Mouse (Mus musculus): ENCODE data around the gene Snapin. TPM values are rescaled to one million over a fixed set of nuclear protein-coding genes. Genes with fewer than 3 reads are reported as not detected.

The Snapin gene
- total and polyA plus RNA-seq, 2 experiments from 2014 or later, result 59.2 to 85.5 TPM

GRCm38 (mm10) chr3:90462579-90462978 lies 28.3 kb downstream of the Snapin start:
- Histone ChIP-seq H3K27me3 (ENCODE audit: control insufficient read depth, insufficient read depth, low read length) (peaks cover 17% of the 10 kb centered on the region), H3K27ac (ENCODE audit: low read depth) (no peak overlapping the region), H3K9ac (replicated peaks; ENCODE audit: low read depth, low read length) (peak overlapping the region; percentile 13; the same call in 1 of the 2 replicates), H3K4me1 (ENCODE audit: control insufficient read depth, insufficient read depth) (no peaks in the 10 kb centered on the region), H3K4me2 (ENCODE audit: low read depth, low read length) (peak overlapping the region; percentile 82), H3K9me3 (replicated peaks; ENCODE audit: control insufficient read depth, low read length) (no peaks in the 10 kb centered on the region), H3K36me3 (replicated peaks; ENCODE audit: control insufficient read depth, insufficient read depth, low read length) (no peaks in the 10 kb centered on the region), H3K4me3 (ENCODE audit: low read depth, low read length) (peak overlapping the region; percentile 2; the same call in 1 of the 2 replicates)
- DNase-seq (ENCODE audit: low spot score), result no peak
- no peak for ATAC-seq (ENCODE audit: insufficient read depth, low read depth)
- TF ChIP-seq CTCF (IDR thresholded peaks at IDR 0.05; ENCODE audit: low read depth) (peak; percentile 8; the same call in 1 of the 2 replicates), EP300 (IDR thresholded peaks at IDR 0.05; ENCODE audit: low read depth) (no peak)
- 18% methylated on average over 7 of the region's 7 CpGs for WGBS

- TF ChIP-seq CTCF (IDR thresholded peaks at IDR 0.05; ENCODE audit: low read depth) (no peak), EP300 (IDR thresholded peaks at IDR 0.05; ENCODE audit: low read depth) (no peak)
- H3K36me3 ChIP-seq (replicated peaks; ENCODE audit: control insufficient read depth, insufficient read depth, low read length), result peaks cover 3% of the 10 kb centered on the region; the same call in 1 of the 2 replicates
- no peak for ATAC-seq (ENCODE audit: insufficient read depth, low read depth)
- no peak for DNase-seq (ENCODE audit: low spot score)
- peaks cover 17% of the 10 kb centered on the region for H3K27me3 ChIP-seq (ENCODE audit: control insufficient read depth, insufficient read depth, low read length)
- H3K27ac ChIP-seq (ENCODE audit: low read depth), result no peak overlapping the region
- no peaks in the 10 kb centered on the region for H3K9me3 ChIP-seq (replicated peaks; ENCODE audit: control insufficient read depth, low read length)
- WGBS, result 78% methylated on average over 3 of the region's 3 CpGs
- no peak overlapping the region for H3K4me2 ChIP-seq (ENCODE audit: low read depth, low read length)
- no peak overlapping the region for H3K4me3 ChIP-seq (ENCODE audit: low read depth, low read length)
- no peaks in the 10 kb centered on the region for H3K4me1 ChIP-seq (ENCODE audit: control insufficient read depth, insufficient read depth)
- H3K9ac ChIP-seq (replicated peaks; ENCODE audit: low read depth, low read length), result no peak overlapping the region
These were observed 28.9 kb downstream of the Snapin start for GRCm38 (mm10) chr3:90461935-90462334.

- H3K4me3 ChIP-seq (ENCODE audit: low read depth, low read length), result no peak overlapping the region
- WGBS, result 56% methylated on average over 5 of the region's 5 CpGs
- H3K4me2 ChIP-seq (ENCODE audit: low read depth, low read length), result no peak overlapping the region
- H3K27me3 ChIP-seq (ENCODE audit: control insufficient read depth, insufficient read depth, low read length), result peaks cover 17% of the 10 kb centered on the region
- no peak overlapping the region for H3K9ac ChIP-seq (replicated peaks; ENCODE audit: low read depth, low read length)
- peaks cover 18% of the 10 kb centered on the region; the same call in 1 of the 2 replicates for H3K36me3 ChIP-seq (replicated peaks; ENCODE audit: control insufficient read depth, insufficient read depth, low read length)
- ATAC-seq (ENCODE audit: insufficient read depth, low read depth) (no peak), DNase-seq (ENCODE audit: low spot score) (no peak)
- TF ChIP-seq EP300 (IDR thresholded peaks at IDR 0.05; ENCODE audit: low read depth), result no peak
- TF ChIP-seq CTCF (IDR thresholded peaks at IDR 0.05; ENCODE audit: low read depth), result no peak
- H3K4me1 ChIP-seq (ENCODE audit: control insufficient read depth, insufficient read depth), result no peaks in the 10 kb centered on the region
- H3K9me3 ChIP-seq (replicated peaks; ENCODE audit: control insufficient read depth, low read length), result no peaks in the 10 kb centered on the region
- H3K27ac ChIP-seq (ENCODE audit: low read depth), result no peak overlapping the region
These were observed 30.5 kb downstream of the Snapin start for GRCm38 (mm10) chr3:90460315-90460714.

- DNase-seq (ENCODE audit: low spot score), result no peak
- H3K4me2 ChIP-seq (ENCODE audit: low read depth, low read length), result no peak overlapping the region
- H3K9me3 ChIP-seq (replicated peaks; ENCODE audit: control insufficient read depth, low read length), result no peaks in the 10 kb centered on the region
- peaks cover 13% of the 10 kb centered on the region for H3K27me3 ChIP-seq (ENCODE audit: control insufficient read depth, insufficient read depth, low read length)
- H3K36me3 ChIP-seq (replicated peaks; ENCODE audit: control insufficient read depth, insufficient read depth, low read length), result peaks cover 19% of the 10 kb centered on the region; the same call in 1 of the 2 replicates
- ATAC-seq (ENCODE audit: insufficient read depth, low read depth), result no peak
- H3K27ac ChIP-seq (ENCODE audit: low read depth), result no peak overlapping the region
- no peaks in the 10 kb centered on the region for H3K4me1 ChIP-seq (ENCODE audit: control insufficient read depth, insufficient read depth)
- TF ChIP-seq CTCF (IDR thresholded peaks at IDR 0.05; ENCODE audit: low read depth) (no peak), EP300 (IDR thresholded peaks at IDR 0.05; ENCODE audit: low read depth) (no peak)
- H3K4me3 ChIP-seq (ENCODE audit: low read depth, low read length), result no peak overlapping the region
- H3K9ac ChIP-seq (replicated peaks; ENCODE audit: low read depth, low read length), result no peak overlapping the region
- WGBS, result 72% methylated on average over 9 of the region's 9 CpGs
These were observed 31.1 kb downstream of the Snapin start for GRCm38 (mm10) chr3:90459727-90460126.

GRCm38 (mm10) chr3:90454931-90455330 lies 35.9 kb downstream of the Snapin start:
- Histone ChIP-seq H3K9ac (replicated peaks; ENCODE audit: low read depth, low read length) (no peak overlapping the region), H3K4me3 (ENCODE audit: low read depth, low read length) (no peak overlapping the region), H3K4me1 (ENCODE audit: control insufficient read depth, insufficient read depth) (peaks cover 6% of the 10 kb centered on the region; the same call in 1 of the 2 replicates), H3K9me3 (replicated peaks; ENCODE audit: control insufficient read depth, low read length) (no peaks in the 10 kb centered on the region), H3K27me3 (ENCODE audit: control insufficient read depth, insufficient read depth, low read length) (no peaks in the 10 kb centered on the region), H3K27ac (ENCODE audit: low read depth) (no peak overlapping the region), H3K36me3 (replicated peaks; ENCODE audit: control insufficient read depth, insufficient read depth, low read length) (peaks cover 23% of the 10 kb centered on the region; the same call in 1 of the 2 replicates), H3K4me2 (ENCODE audit: low read depth, low read length) (no peak overlapping the region)
- ATAC-seq (ENCODE audit: insufficient read depth, low read depth), result no peak
- DNase-seq (ENCODE audit: low spot score), result no peak
- no peak for TF ChIP-seq CTCF (IDR thresholded peaks at IDR 0.05; ENCODE audit: low read depth)
- no peak for TF ChIP-seq EP300 (IDR thresholded peaks at IDR 0.05; ENCODE audit: low read depth)
- WGBS, result 88% methylated on average over 14 of the region's 14 CpGs

All from heart, postnatal 0 days (tissue).